Mouse (Mus musculus) CD4-positive naive resting alpha-beta T cell, adult 57 days (primary cell): ENCODE data around the gene Slc18a2. TPM values are rescaled to one million over a fixed set of nuclear protein-coding genes. Genes with fewer than 3 reads are reported as not detected.

ENCODE experiments used
- total RNA-seq: library from RNA; stranded (reverse); gene quantifications from one replicate; pipeline ENCODE4 v1.2.4, GENCODE M21; 2023

Gene Slc18a2
- total RNA-seq = not detected

GRCm38 (mm10) chr19:59260718-59261442 lies at the start of gene Slc18a2:
Gene Slc18a2 (plus strand): TSS chr19:59260896.

GRCm38 (mm10) chr19:59218991-59219390 lies 41.7 kb upstream of the Slc18a2 start, which contains the start of gene Kcnk18:
Gene Kcnk18 (plus strand): TSS chr19:59219214.

GRCm38 (mm10) chr19:59321990-59322389 lies 61.3 kb downstream of the Slc18a2 start, which contains the start of gene Rps12-ps3:
Gene Rps12-ps3 (plus strand): TSS chr19:59322290.

Other genes with a start within 250 kb of the Slc18a2 start
- gene Shtn1, start 184.8 kb upstream of the Slc18a2 start, total RNA-seq = 0.74 TPM
- gene Vax1, start 90.8 kb upstream of the Slc18a2 start, total RNA-seq = not detected
- not detected for gene Kcnk18, start 41.7 kb upstream of the Slc18a2 start, total RNA-seq
- gene Rps12-ps3, start 61.4 kb downstream of the Slc18a2 start, total RNA-seq = 1,552 TPM
- 44.3 TPM for gene Pdzd8, start 84.9 kb downstream of the Slc18a2 start, total RNA-seq
- gene Emx2, start 197.5 kb downstream of the Slc18a2 start, total RNA-seq = not detected